Mouse (Mus musculus) cerebellum, adult 11 months (tissue): ENCODE measurements around the gene Cyb561.

Source experiments
- DNase-seq: peaks from one replicate; pipeline ENCODE4 v3.0.0; 2022

Gene Cyb561

DNA sequence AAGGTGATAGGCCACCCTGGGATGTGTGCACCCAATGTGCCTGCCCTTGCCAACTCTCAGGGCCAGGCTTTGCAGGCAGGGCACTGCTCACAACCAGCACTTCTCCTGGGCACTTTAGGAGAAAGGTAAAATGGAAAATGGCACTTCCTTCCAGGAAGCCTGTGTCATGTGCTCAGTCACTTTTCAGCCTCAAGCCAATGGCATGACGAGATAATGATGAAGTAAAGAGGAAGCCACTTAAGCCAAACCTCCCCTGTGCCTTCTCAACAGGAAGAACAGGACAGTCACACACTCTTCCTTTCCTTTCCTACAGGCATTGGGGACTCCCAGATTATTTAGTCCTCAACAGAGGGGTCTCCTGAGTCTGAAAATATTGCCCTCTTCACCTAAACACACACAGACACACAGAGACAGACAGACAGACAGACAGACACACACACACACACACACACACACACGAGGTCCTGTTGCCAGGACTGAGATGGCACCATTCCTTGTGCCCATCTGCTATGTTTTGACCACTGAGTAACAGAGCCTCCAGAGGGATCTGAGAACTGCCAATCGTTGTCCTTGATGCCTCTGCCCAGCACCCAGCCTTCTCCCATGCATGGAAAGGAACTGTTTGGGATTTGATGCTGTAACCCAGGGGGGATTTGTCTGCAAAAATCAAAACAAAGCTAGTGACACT is 32.9 kb downstream of the Cyb561 start:
- DNase-seq, result no peak

DNA sequence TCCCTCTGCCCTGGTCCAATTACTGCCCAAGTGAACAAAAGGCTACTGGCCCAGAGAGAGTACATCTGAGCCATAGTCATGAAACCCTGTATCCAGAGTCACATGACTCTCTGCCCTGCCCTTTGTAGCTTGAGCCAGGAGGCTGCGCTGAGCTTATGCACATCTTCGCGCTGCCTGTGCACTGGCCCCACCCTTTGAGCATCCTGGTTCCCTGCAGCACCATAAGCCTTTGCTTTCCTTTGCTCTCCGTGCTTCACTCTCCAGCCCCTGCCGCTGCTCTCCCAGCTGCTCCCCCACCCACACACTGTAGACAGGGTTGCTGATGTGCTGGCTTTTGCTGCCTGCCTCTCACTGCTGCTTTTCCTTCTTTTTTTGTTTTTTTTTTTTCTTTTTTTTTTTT is 39.6 kb downstream of the Cyb561 start:
- DNase-seq, result no peak

DNA sequence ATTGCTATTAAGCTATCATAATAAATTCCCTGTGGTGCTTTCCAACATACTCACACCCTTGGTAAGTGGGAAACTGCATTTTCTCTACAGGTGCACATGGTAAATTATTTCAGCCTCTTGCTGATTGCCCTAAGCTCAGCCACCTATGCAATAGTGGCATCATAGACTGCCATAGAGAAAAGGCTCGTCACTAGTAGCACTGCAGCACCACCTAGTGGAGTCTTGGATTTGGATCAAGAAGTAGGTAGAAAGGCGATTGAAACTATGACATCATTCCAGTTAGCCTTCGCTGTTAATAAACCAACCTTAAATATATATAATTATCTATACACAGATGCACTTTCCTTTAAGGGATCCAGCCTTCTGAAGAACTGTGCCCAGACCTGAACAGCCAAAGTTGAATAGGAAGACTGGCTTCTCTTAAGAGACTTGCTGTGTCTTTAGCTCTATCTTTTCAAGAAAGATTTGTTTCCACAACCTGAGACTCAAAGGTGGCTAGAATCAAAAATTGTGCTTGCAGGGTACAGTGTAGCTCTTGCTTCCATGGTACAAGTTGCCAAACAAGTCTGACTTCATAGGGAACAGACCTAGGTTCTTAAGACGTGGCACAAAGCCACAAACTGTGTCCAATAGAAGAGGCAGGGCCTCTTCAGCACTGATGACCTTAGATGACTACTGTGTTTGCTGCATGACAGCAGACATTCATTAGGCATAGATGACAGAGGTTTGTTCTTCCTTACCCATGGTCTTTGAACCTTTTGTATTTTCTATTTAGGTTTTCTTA is 41.4 kb downstream of the Cyb561 start:
- peak; percentile 62 for DNase-seq

DNA sequence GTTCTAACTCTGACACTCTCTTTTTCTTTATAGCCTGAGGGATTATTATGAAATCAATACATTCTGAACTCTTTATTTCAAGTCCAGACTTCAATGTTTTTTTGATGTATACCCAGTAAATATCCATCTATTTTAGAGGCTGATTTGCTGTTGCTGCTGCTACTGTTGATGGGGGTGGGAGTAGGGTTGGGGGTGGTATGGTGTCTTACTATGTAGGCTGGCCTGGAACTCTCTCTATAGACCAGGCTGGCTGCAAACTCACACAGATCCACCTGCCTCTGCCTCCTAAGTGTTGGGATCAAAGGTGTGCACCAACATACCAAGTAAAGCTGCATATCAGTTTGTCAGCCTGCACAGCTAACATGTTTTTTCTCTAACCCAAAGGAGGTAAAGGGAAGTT is 42.0 kb downstream of the Cyb561 start:
- no peak for DNase-seq

DNA sequence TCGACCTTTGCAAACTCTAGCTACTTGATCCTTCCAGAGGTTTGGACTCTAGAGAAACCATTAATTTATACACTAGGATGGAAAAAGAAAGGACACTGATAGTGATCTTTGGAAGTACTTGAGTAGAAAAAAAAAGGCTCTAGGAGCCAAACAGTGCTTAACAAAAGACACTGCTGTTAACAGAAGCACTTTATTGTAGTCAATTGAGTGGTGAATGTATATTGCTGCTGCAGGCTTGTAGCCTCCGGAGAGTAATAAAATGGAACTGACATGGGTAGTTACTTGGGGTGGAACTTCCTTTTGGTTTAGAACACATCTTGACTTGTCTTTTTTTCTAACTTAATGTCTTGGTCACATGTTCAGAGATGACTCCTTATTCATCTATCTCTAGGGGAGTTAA is 43.5 kb downstream of the Cyb561 start:
- no peak for DNase-seq

DNA sequence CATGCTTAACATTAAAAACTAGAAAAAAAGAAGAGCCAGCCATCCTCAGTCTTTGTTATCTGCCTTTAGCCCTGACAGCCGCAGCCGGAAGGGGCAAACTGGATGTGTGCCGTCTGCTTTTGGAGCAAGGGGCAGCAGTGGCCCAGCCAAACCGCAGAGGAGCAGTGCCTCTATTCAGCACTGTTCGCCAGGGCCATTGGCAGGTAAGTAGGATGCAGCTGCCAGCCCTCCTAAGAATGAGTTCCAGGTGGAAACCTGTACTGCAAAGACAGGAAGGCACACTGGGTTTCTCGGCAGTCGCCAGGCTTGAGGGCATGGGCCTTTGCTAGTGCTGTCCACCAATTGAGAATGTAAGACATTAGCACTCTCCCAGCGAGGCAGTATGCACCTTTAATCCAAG is 44.2 kb downstream of the Cyb561 start:
- no peak for DNase-seq

DNA sequence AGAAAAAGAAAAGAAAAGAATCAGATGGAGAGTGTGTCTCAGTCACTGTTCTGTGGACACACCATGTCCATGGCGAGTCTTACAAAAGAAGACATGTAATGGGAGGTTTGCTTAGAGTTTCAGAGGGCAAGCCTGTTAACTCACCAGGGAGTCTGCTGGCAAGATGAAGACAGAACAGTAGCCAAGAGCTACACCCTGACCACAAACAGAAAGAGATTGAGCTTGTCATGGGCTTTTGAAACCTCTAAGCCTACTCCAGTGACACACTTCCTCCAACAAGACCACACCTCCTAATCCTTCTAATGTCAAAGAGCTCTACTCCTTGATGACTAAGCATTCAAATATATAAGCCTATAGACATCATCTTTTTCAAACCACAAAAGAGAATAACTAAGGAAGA is 45.8 kb downstream of the Cyb561 start:
- DNase-seq, result no peak

DNA sequence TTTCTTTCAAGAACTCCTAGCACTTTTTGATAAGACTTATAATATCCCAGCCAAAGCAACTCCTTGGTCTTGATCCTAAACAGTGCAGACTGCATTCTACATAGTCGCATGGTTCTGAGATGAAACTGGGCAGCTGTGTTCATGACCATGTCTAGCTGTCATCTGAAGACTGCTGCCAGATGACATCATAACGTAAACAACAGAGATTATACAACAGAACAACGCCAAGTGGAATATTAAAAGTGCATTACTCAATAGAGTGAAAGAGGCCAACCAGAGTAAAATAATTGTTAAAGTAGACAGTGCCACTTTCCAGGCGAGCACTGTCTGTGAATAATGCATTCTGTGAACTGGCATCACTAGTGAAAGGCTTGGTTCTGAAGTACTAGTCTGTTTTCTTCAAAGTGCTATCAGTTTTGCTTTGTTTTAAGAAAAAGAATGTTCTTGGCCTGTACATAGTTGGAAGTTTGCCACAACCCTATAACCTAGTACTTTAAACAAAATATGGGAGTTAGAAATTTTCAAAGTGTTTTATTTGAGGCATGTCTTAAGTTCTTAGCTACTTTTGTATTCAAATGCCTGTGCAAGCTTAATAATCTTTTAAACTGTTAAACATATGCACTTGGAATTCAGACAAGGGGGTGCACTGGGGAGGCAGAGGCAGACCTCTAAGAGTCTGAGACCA is 47.5 kb downstream of the Cyb561 start:
- DNase-seq, result no peak

DNA sequence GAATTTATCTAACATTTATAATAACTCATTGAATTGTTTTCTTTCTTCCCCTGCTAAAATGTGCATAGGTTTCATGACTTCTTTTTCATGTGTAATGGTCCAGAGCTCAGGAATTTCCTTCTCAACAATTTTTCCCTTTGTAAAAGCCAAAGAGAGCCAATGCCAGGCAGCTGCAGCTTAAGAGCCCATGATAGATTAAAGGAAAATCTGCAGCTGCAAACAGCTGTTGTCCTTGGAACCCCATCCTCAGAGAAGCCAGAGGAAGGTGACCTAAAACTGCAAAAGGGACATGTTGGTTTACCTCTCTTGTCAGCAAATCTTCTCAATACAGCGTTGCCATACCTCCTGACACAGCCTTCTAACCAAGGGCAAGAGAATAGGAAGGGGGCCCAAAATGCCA is 50.2 kb downstream of the Cyb561 start:
- no peak for DNase-seq

DNA sequence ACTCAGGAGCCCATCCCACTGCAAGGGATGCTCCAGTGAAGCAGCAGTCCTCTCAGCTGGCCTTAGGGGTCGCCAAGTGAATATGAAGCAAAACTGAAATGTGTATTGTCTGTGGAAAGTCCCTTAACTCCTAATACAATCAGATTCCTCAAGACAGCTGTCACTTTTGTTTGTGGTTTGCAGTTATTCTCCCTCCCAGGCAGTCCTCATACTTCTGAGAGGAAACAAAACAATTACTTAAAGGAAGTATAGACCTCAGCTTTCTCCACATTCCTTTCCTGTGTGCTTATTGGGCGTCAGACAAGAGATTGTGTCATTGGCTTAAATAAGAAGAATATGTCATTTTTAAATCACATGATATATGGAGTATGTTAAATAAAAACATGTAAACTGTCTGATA is 51.6 kb downstream of the Cyb561 start:
- DNase-seq, result no peak

DNA sequence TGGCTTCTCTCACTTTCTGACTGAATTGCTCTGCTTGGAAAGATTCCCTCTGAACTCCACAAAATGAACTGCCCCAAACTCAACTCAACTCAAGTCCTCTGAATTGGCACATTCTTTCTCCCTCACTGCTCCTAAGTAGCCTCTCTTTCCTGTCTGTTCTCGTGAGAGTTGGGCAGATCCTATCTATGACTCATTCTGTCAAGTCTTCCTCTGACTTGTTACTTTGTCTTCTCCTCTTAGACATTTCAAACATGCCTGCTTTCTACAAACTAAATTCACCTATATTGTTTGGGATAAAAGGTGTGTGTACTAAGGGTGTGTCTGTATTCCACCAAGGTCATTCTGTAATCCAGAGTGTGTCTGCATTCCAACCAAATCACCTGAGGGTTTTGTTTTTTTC is 54.0 kb downstream of the Cyb561 start:
- DNase-seq, result no peak

DNA sequence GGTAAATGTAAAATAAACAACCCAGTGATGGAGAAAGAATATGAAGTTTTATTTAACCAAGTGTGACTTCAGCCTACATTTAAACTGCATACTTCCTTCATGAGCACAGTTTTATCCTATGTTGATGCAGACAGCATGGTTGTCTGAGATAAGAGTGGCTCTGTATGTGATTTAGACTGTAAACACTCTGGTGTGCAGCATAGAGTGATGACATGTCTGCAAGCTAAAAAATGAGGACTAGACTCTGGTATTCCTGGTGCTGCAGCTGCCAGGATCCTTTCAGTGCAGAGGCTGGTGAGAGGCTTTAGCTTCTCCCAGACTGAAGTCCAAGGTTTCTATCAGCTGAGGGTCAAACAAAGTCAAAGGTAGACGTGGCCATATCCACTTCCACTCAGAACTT is 65.9 kb downstream of the Cyb561 start:
- DNase-seq, result no peak

DNA sequence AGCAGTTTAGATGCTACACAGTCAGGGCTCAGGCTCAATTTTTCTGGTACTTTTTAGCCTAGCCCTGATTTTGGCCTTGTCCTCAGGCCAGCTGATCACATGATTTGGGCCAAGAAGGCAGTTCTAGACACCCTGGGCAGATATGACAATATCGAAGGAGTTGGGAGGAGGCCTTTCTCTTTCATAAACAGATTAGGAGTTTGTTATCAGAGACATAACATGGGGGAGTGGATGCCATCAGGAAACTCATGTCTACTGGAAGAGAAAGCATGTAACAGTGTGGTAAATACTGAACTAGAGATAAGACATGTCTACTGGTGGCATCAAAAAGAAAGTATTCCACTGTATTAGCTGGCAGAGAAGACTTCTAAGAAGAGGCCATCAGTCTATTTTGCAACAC is 67.6 kb downstream of the Cyb561 start:
- no peak for DNase-seq
